Mouse (Mus musculus): Measurements from ENCODE around the gene Olfr315. TPM values are rescaled to one million over a fixed set of nuclear protein-coding genes. Genes with fewer than 3 reads are reported as not detected.
"Not testable (repeated sequence)": the region's sequence is repeated elsewhere in the genome, so short reads cannot be mapped to it uniquely, and the experiment has no call there.

Olfr315 gene
- polyA plus RNA-seq, 1 experiment from 2014 or later, result not detected

GRCm38 (mm10) chr11:58790646-58791045 is 17.7 kb downstream of the Olfr315 start:
- Histone ChIP-seq H3K36me3 (no peaks in the 10 kb centered on the region), H3K4me3 (no peak overlapping the region), H3K27me3 (ENCODE audit: low read depth, poor library complexity, severe bottlenecking) (no peaks in the 10 kb centered on the region), H3K27ac (replicated peaks) (no peak overlapping the region), H3K4me1 (peaks cover 9% of the 10 kb centered on the region; the same call in 1 of the 2 replicates), H3K9me3 (replicated peaks) (no peaks in the 10 kb centered on the region)
- DNase-seq (ENCODE audit: low spot score), result no peak
- 89% methylated on average over 6 of the region's 6 CpGs for WGBS

GRCm38 (mm10) chr11:58795856-58796255 is 22.9 kb downstream of the Olfr315 start:
- Histone ChIP-seq H3K4me3 (no peak overlapping the region), H3K36me3 (no peaks in the 10 kb centered on the region), H3K27me3 (ENCODE audit: low read depth, poor library complexity, severe bottlenecking) (no peaks in the 10 kb centered on the region), H3K27ac (replicated peaks) (no peak overlapping the region), H3K4me1 (peaks cover under 1% of the 10 kb centered on the region; the same call in 1 of the 2 replicates), H3K9me3 (replicated peaks) (no peaks in the 10 kb centered on the region)
- DNase-seq (ENCODE audit: low spot score), result no peak
- 76% methylated on average over 2 of the region's 2 CpGs for WGBS

GRCm38 (mm10) chr11:58796850-58797249 is 23.9 kb downstream of the Olfr315 start:
- Histone ChIP-seq H3K4me1 (peaks cover 10% of the 10 kb centered on the region), H3K4me3 (no peak overlapping the region), H3K27me3 (ENCODE audit: low read depth, poor library complexity, severe bottlenecking) (no peaks in the 10 kb centered on the region), H3K36me3 (no peaks in the 10 kb centered on the region), H3K27ac (replicated peaks) (no peak overlapping the region), H3K9me3 (replicated peaks) (no peaks in the 10 kb centered on the region)
- WGBS, result 80% methylated on average over 7 of the region's 7 CpGs
- DNase-seq (ENCODE audit: low spot score), result no peak

- H3K36me3 ChIP-seq, result no peaks in the 10 kb centered on the region
- H3K27me3 ChIP-seq (ENCODE audit: low read depth, poor library complexity, severe bottlenecking), result no peaks in the 10 kb centered on the region
- H3K4me3 ChIP-seq, result no peak overlapping the region
- H3K4me1 ChIP-seq, result peaks cover 16% of the 10 kb centered on the region
- no peak for DNase-seq (ENCODE audit: low spot score)
- no peaks in the 10 kb centered on the region for H3K9me3 ChIP-seq (replicated peaks)
- WGBS, result 84% methylated on average over 5 of the region's 5 CpGs
- H3K27ac ChIP-seq (replicated peaks), result no peak overlapping the region
These were observed 26.8 kb downstream of the Olfr315 start for GRCm38 (mm10) chr11:58799747-58800146.

GRCm38 (mm10) chr11:58801558-58802228 is 28.7 kb downstream of the Olfr315 start, which contains the start of gene Fam183b:
TSS of gene Fam183b (minus strand) at chr11:58801960.
- DNase-seq (ENCODE audit: low spot score), result peak; percentile 57
- Histone ChIP-seq H3K27me3 (ENCODE audit: low read depth, poor library complexity, severe bottlenecking) (no peaks in the 10 kb centered on the region), H3K9me3 (replicated peaks) (no peaks in the 10 kb centered on the region), H3K4me3 (peak within 1 kb of the TSS; percentile 17; the same call in 1 of the 2 replicates), H3K4me1 (peaks cover 16% of the 10 kb centered on the region), H3K27ac (replicated peaks) (peak within 1 kb of the TSS; percentile 46), H3K36me3 (no peaks in the 10 kb centered on the region)
- 42% methylated on average over 14 of the region's 14 CpGs for WGBS

GRCm38 (mm10) chr11:58803871-58804270 is 30.9 kb downstream of the Olfr315 start:
- 87% methylated on average over 4 of the region's 4 CpGs for WGBS
- DNase-seq (ENCODE audit: low spot score), result no peak
- no peak overlapping the region for H3K27ac ChIP-seq (replicated peaks)

GRCm38 (mm10) chr11:58804393-58804792 is 31.4 kb downstream of the Olfr315 start:
- Histone ChIP-seq H3K27me3 (ENCODE audit: low read depth, poor library complexity, severe bottlenecking) (no peaks in the 10 kb centered on the region), H3K9me3 (replicated peaks) (no peaks in the 10 kb centered on the region), H3K4me3 (no peak overlapping the region), H3K4me1 (peaks cover 16% of the 10 kb centered on the region), H3K27ac (replicated peaks) (no peak overlapping the region), H3K36me3 (no peaks in the 10 kb centered on the region)
- DNase-seq (ENCODE audit: low spot score), result no peak
- WGBS, result 77% methylated on average over 2 of the region's 2 CpGs

More at GRCm38 (mm10) chr11:58803871-58804270, 30.9 kb downstream of the Olfr315 start:
- Histone ChIP-seq H3K4me1 (peaks cover 16% of the 10 kb centered on the region), H3K9me3 (replicated peaks) (no peaks in the 10 kb centered on the region), H3K4me3 (no peak overlapping the region), H3K36me3 (no peaks in the 10 kb centered on the region), H3K27me3 (ENCODE audit: low read depth, poor library complexity, severe bottlenecking) (no peaks in the 10 kb centered on the region)

GRCm38 (mm10) chr11:58812001-58812400 is 39.0 kb downstream of the Olfr315 start:
- no peaks in the 10 kb centered on the region for H3K27me3 ChIP-seq (ENCODE audit: low read depth, poor library complexity, severe bottlenecking)
- DNase-seq (ENCODE audit: low spot score), result no peak
- WGBS, result 0% methylated on average over 1 of the region's 1 CpGs
- H3K36me3 ChIP-seq, result no peaks in the 10 kb centered on the region
- no peak overlapping the region for H3K27ac ChIP-seq (replicated peaks)
- H3K4me3 ChIP-seq, result no peak overlapping the region
- no peaks in the 10 kb centered on the region for H3K9me3 ChIP-seq (replicated peaks)
- H3K4me1 ChIP-seq, result no peaks in the 10 kb centered on the region

- WGBS, result 74% methylated on average over 1 of the region's 1 CpGs
These were observed 41.7 kb downstream of the Olfr315 start, which contains the start of gene Olfr313 for GRCm38 (mm10) chr11:58814700-58815099. TSS of gene Olfr313 (plus strand) at chr11:58815000.

GRCm38 (mm10) chr11:58815676-58816075 is 42.7 kb downstream of the Olfr315 start:
- WGBS, result 91% methylated on average over 1 of the region's 1 CpGs
- Histone ChIP-seq H3K9me3 (replicated peaks) (no peaks in the 10 kb centered on the region), H3K27ac (replicated peaks) (no peak overlapping the region), H3K36me3 (no peaks in the 10 kb centered on the region), H3K4me1 (no peaks in the 10 kb centered on the region), H3K4me3 (no peak overlapping the region), H3K27me3 (ENCODE audit: low read depth, poor library complexity, severe bottlenecking) (no peaks in the 10 kb centered on the region)
- no peak for DNase-seq (ENCODE audit: low spot score)

More at GRCm38 (mm10) chr11:58814700-58815099, 41.7 kb downstream of the Olfr315 start, which contains the start of gene Olfr313:
- DNase-seq (ENCODE audit: low spot score); H3K27ac ChIP-seq (replicated peaks); H3K36me3 ChIP-seq; H3K4me3 ChIP-seq; H3K4me1 ChIP-seq; H3K9me3 ChIP-seq (replicated peaks); H3K27me3 ChIP-seq (ENCODE audit: low read depth, poor library complexity, severe bottlenecking): not testable (repeated sequence)

GRCm38 (mm10) chr11:58828937-58829336 is 55.9 kb downstream of the Olfr315 start, which contains the start of gene Olfr312:
TSS of gene Olfr312 (plus strand) at chr11:58829237.
- not testable (repeated sequence) for H3K27ac ChIP-seq (replicated peaks); DNase-seq (ENCODE audit: low spot score); H3K9me3 ChIP-seq (replicated peaks); H3K27me3 ChIP-seq (ENCODE audit: low read depth, poor library complexity, severe bottlenecking); H3K36me3 ChIP-seq; H3K4me3 ChIP-seq; H3K4me1 ChIP-seq

GRCm38 (mm10) chr11:58829764-58830163 is 56.8 kb downstream of the Olfr315 start:
- H3K36me3 ChIP-seq, result no peaks in the 10 kb centered on the region
- H3K27ac ChIP-seq (replicated peaks), result no peak overlapping the region
- no peak overlapping the region for H3K4me3 ChIP-seq
- WGBS, result 82% methylated on average over 3 of the region's 3 CpGs
- no peak for DNase-seq (ENCODE audit: low spot score)
- H3K4me1 ChIP-seq, result no peaks in the 10 kb centered on the region
- H3K27me3 ChIP-seq (ENCODE audit: low read depth, poor library complexity, severe bottlenecking), result no peaks in the 10 kb centered on the region
- H3K9me3 ChIP-seq (replicated peaks), result no peaks in the 10 kb centered on the region

All from midbrain, embryonic 10.5 days (tissue).